ENCODE assay signal across 21 mouse cellular contexts in the genomic region with DNA sequence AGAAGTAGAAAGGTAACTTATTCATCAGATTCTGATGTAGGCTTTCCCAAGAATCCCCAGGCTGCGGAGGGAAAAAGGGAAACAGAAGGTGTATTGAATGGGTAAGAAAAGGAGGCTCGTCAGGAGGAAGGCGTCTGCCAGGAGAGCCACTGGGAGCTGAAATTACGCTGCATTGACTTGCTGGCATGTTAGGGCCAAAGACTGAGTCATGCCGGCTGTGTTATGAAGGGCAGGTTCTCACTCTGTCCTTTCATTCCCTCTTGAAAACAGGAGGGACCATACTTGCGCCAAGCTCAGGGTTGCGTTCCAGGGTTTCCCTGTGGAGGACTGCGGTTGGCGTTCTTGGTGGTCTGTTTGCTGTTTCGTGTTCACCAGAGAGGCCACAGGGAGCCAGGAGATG.
DNase-seq lines count a peak whose midpoint lies in the region; ATAC-seq lines count a peak whose summit lies in the region.
"Had no signal": no experiment of that assay in that cellular context is flagged by ENCODE, and none has a peak within 500 bp of the region (broad histone marks: within the 10 kb centered on the region; RNA-seq: fewer than 3 reads in every experiment).

No protein-coding gene starts in this region.

- H3K27me3 ChIP-seq in kidney, embryonic 14.5 days (ENCODE audit: control insufficient read depth, insufficient read depth, low read length) = no peaks in the 10 kb centered on the region
- H3K27me3 ChIP-seq: embryonic facial prominence, embryonic 13.5 days; kidney, embryonic 15.5 days; liver, embryonic 12.5 days; lung, embryonic 15.5 days; neural tube, embryonic 15.5 days had no signal

- no peaks in the 10 kb centered on the region for H3K9me3 ChIP-seq in kidney, embryonic 14.5 days (ENCODE audit: control insufficient read depth, low read length)
- H3K9me3 ChIP-seq: embryonic facial prominence, embryonic 13.5 days; kidney, embryonic 15.5 days; limb, embryonic 10.5 days; liver, embryonic 12.5 days; lung, embryonic 15.5 days; neural tube, embryonic 15.5 days had no signal

- peak; percentile 43 for DNase-seq in urinary bladder, postnatal 14 days (ENCODE audit: low spot score)
- no peak for DNase-seq in urinary bladder, postnatal 4 days (ENCODE audit: low spot score in 2 of 2)
- DNase-seq in adrenal gland, postnatal 25 days = peak; percentile 25
- DNase-seq in cerebellum, adult 8-10 months = peak; percentile 20
- DNase-seq in skeletal muscle tissue, adult 2 months (ENCODE audit: low read depth, low spot score) = peak; percentile 40
- no peak for DNase-seq in kidney, postnatal 25 days
- DNase-seq in heart, adult 8-10 months (ENCODE audit: low spot score) = no peak
- DNase-seq: right cerebral cortex, postnatal 25 days; thymus, postnatal 4 days had no signal

- no peak for ATAC-seq in kidney, embryonic 14.5 days (ENCODE audit: low FRiP score, low TSS enrichment)
- ATAC-seq: inflammation-experienced regulatory T-cells, adult 6 months; liver, embryonic 12.5 days had no signal

- 90% methylated on average over 10 of the region's 10 CpGs for WGBS in kidney, embryonic 14.5 days

- H3K27ac ChIP-seq in kidney, embryonic 14.5 days (ENCODE audit: low read depth, low read length) = no peak overlapping the region
- H3K27ac ChIP-seq: embryonic facial prominence, embryonic 13.5 days; layer of hippocampus, adult 2 months; limb, embryonic 10.5 days; liver, embryonic 12.5 days; lung, embryonic 15.5 days; macrophage; neural tube, embryonic 15.5 days had no signal

- H3K4me2 ChIP-seq in kidney, embryonic 14.5 days (replicated peaks; ENCODE audit: low read depth, low read length) = no peak overlapping the region
- H3K4me2 ChIP-seq: embryonic facial prominence, embryonic 13.5 days; kidney, embryonic 15.5 days; liver, embryonic 12.5 days; lung, embryonic 15.5 days; midbrain, embryonic 11.5 days; neural tube, embryonic 15.5 days had no signal

- H3K4me1 ChIP-seq in kidney, embryonic 14.5 days (ENCODE audit: control insufficient read depth, insufficient read depth, low read length) = peaks cover 16% of the 10 kb centered on the region

- H3K4me3 ChIP-seq in kidney, embryonic 14.5 days (ENCODE audit: low read length) = no peak overlapping the region
- H3K4me3 ChIP-seq: embryonic facial prominence, embryonic 13.5 days; kidney, embryonic 15.5 days; layer of hippocampus, adult 2 months; limb, embryonic 10.5 days; liver, embryonic 12.5 days; lung, embryonic 15.5 days; myocyte; neural tube, embryonic 15.5 days had no signal

- H3K36me3 ChIP-seq in kidney, embryonic 14.5 days (ENCODE audit: control insufficient read depth, insufficient read depth, low read length) = no peaks in the 10 kb centered on the region
- H3K36me3 ChIP-seq: embryonic facial prominence, embryonic 13.5 days; kidney, embryonic 15.5 days; limb, embryonic 10.5 days; liver, embryonic 12.5 days; lung, embryonic 15.5 days; neural tube, embryonic 15.5 days had no signal

- H3K9ac ChIP-seq in kidney, embryonic 14.5 days (ENCODE audit: low read depth, low read length) = no peak overlapping the region
- H3K9ac ChIP-seq: embryonic facial prominence, embryonic 13.5 days; kidney, embryonic 15.5 days; liver, embryonic 12.5 days; lung, embryonic 15.5 days; neural tube, embryonic 15.5 days had no signal

Comparison
In these comparisons a context has a peak if more than half of its experiments do, and no peak if none do; other contexts are left out.
1. DNase-seq: peak in urinary bladder, postnatal 14 days (single experiment), adrenal gland, postnatal 25 days (single experiment), cerebellum, adult 8-10 months (single experiment) and skeletal muscle tissue, adult 2 months (single experiment); none in urinary bladder, postnatal 4 days (0 of 2), kidney, postnatal 25 days (0 of 2) and heart, adult 8-10 months (single experiment).